Mouse (Mus musculus): Measurements from ENCODE around the gene Osbpl7.

GRCm38 (mm10) chr11:97086365-97086764 is 35.9 kb downstream of the Osbpl7 start:
- TF ChIP-seq CTCF (IDR thresholded peaks at IDR 0.05; ENCODE audit: low read depth) (no peak), EP300 (IDR thresholded peaks at IDR 0.05; ENCODE audit: low read depth) (no peak)
